Mouse (Mus musculus): ENCODE results near the gene Ncbp3. TPM values are rescaled to one million over a fixed set of nuclear protein-coding genes. Genes with fewer than 3 reads are reported as not detected.

Gene Ncbp3
- polyA plus RNA-seq, 1 experiment from 2014 or later = 11.9 TPM

- Histone ChIP-seq H3K27me3 (ENCODE audit: control insufficient read depth, insufficient read depth, low read length) (no peaks in the 10 kb centered on the region), H3K36me3 (replicated peaks; ENCODE audit: control insufficient read depth, insufficient read depth, low read depth, low read length) (no peaks in the 10 kb centered on the region), H3K4me2 (ENCODE audit: low read depth, low read length) (no peak overlapping the region), H3K9me3 (replicated peaks; ENCODE audit: control insufficient read depth, low read length) (no peaks in the 10 kb centered on the region), H3K9ac (replicated peaks; ENCODE audit: low read length) (no peak overlapping the region), H3K27ac (replicated peaks; ENCODE audit: low read depth, low read length) (no peak overlapping the region), H3K4me1 (ENCODE audit: control insufficient read depth, insufficient read depth, low read length) (no peaks in the 10 kb centered on the region), H3K4me3 (ENCODE audit: low read depth, low read length) (no peak overlapping the region)
- DNase-seq (ENCODE audit: low spot score) (no peak), ATAC-seq (replicated peaks; ENCODE audit: insufficient number of reproducible peaks, low FRiP score, low TSS enrichment, low read depth) (no peak)
- WGBS = 68% methylated on average over 6 of the region's 6 CpGs
Observed at GRCm38 (mm10) chr11:73036889-73037288, 10.7 kb upstream of the Ncbp3 start.

- no peak for ATAC-seq (replicated peaks; ENCODE audit: insufficient number of reproducible peaks, low FRiP score, low TSS enrichment, low read depth)
- Histone ChIP-seq H3K27me3 (ENCODE audit: control insufficient read depth, insufficient read depth, low read length) (no peaks in the 10 kb centered on the region), H3K27ac (replicated peaks; ENCODE audit: low read depth, low read length) (no peak overlapping the region), H3K9ac (replicated peaks; ENCODE audit: low read length) (no peak overlapping the region), H3K36me3 (replicated peaks; ENCODE audit: control insufficient read depth, insufficient read depth, low read depth, low read length) (no peaks in the 10 kb centered on the region), H3K4me2 (ENCODE audit: low read depth, low read length) (no peak overlapping the region), H3K4me1 (ENCODE audit: control insufficient read depth, insufficient read depth, low read length) (no peaks in the 10 kb centered on the region), H3K9me3 (replicated peaks; ENCODE audit: control insufficient read depth, low read length) (no peaks in the 10 kb centered on the region), H3K4me3 (ENCODE audit: low read depth, low read length) (no peak overlapping the region)
- no peak for DNase-seq (ENCODE audit: low spot score)
- 88% methylated on average over 3 of the region's 3 CpGs for WGBS
Observed at GRCm38 (mm10) chr11:73037691-73038090, 9.9 kb upstream of the Ncbp3 start.

- Histone ChIP-seq H3K4me2 (ENCODE audit: low read depth, low read length) (no peak overlapping the region), H3K27me3 (ENCODE audit: control insufficient read depth, insufficient read depth, low read length) (no peaks in the 10 kb centered on the region), H3K4me3 (ENCODE audit: low read depth, low read length) (no peak overlapping the region), H3K9ac (replicated peaks; ENCODE audit: low read length) (no peak overlapping the region), H3K9me3 (replicated peaks; ENCODE audit: control insufficient read depth, low read length) (no peaks in the 10 kb centered on the region), H3K27ac (replicated peaks; ENCODE audit: low read depth, low read length) (no peak overlapping the region), H3K4me1 (ENCODE audit: control insufficient read depth, insufficient read depth, low read length) (no peaks in the 10 kb centered on the region), H3K36me3 (replicated peaks; ENCODE audit: control insufficient read depth, insufficient read depth, low read depth, low read length) (no peaks in the 10 kb centered on the region)
- DNase-seq (ENCODE audit: low spot score) (peak; percentile 86), ATAC-seq (replicated peaks; ENCODE audit: insufficient number of reproducible peaks, low FRiP score, low TSS enrichment, low read depth) (no peak)
- 52% methylated on average over 9 of the region's 9 CpGs for WGBS
Observed at GRCm38 (mm10) chr11:73039102-73039799, 8.3 kb upstream of the Ncbp3 start.

- no peaks in the 10 kb centered on the region for H3K36me3 ChIP-seq (replicated peaks; ENCODE audit: control insufficient read depth, insufficient read depth, low read depth, low read length)
- DNase-seq (ENCODE audit: low spot score) (no peak), ATAC-seq (replicated peaks; ENCODE audit: insufficient number of reproducible peaks, low FRiP score, low TSS enrichment, low read depth) (no peak)
- H3K9ac ChIP-seq (replicated peaks; ENCODE audit: low read length) = no peak overlapping the region
- 54% methylated on average over 6 of the region's 6 CpGs for WGBS
- H3K27ac ChIP-seq (replicated peaks; ENCODE audit: low read depth, low read length) = no peak overlapping the region
- no peaks in the 10 kb centered on the region for H3K9me3 ChIP-seq (replicated peaks; ENCODE audit: control insufficient read depth, low read length)
- H3K27me3 ChIP-seq (ENCODE audit: control insufficient read depth, insufficient read depth, low read length) = no peaks in the 10 kb centered on the region
- H3K4me3 ChIP-seq (ENCODE audit: low read depth, low read length) = no peak overlapping the region
- H3K4me1 ChIP-seq (ENCODE audit: control insufficient read depth, insufficient read depth, low read length) = no peaks in the 10 kb centered on the region
- no peak overlapping the region for H3K4me2 ChIP-seq (ENCODE audit: low read depth, low read length)
Observed at GRCm38 (mm10) chr11:73044229-73044755, 3.3 kb upstream of the Ncbp3 start.

- Histone ChIP-seq H3K9me3 (replicated peaks; ENCODE audit: control insufficient read depth, low read length) (no peaks in the 10 kb centered on the region), H3K36me3 (replicated peaks; ENCODE audit: control insufficient read depth, insufficient read depth, low read depth, low read length) (no peaks in the 10 kb centered on the region), H3K4me2 (ENCODE audit: low read depth, low read length) (no peak overlapping the region), H3K4me1 (ENCODE audit: control insufficient read depth, insufficient read depth, low read length) (no peaks in the 10 kb centered on the region), H3K27ac (replicated peaks; ENCODE audit: low read depth, low read length) (no peak overlapping the region), H3K27me3 (ENCODE audit: control insufficient read depth, insufficient read depth, low read length) (no peaks in the 10 kb centered on the region), H3K9ac (replicated peaks; ENCODE audit: low read length) (no peak overlapping the region), H3K4me3 (ENCODE audit: low read depth, low read length) (no peak overlapping the region)
- WGBS = 76% methylated on average over 4 of the region's 4 CpGs
- DNase-seq (ENCODE audit: low spot score) (no peak), ATAC-seq (replicated peaks; ENCODE audit: insufficient number of reproducible peaks, low FRiP score, low TSS enrichment, low read depth) (no peak)
Observed at GRCm38 (mm10) chr11:73044789-73045188, 2.8 kb upstream of the Ncbp3 start.

GRCm38 (mm10) chr11:73048030-73048876 is 670 bp downstream of the Ncbp3 start:
- Histone ChIP-seq H3K4me1 (ENCODE audit: control insufficient read depth, insufficient read depth, low read length) (no peaks in the 10 kb centered on the region), H3K36me3 (replicated peaks; ENCODE audit: control insufficient read depth, insufficient read depth, low read depth, low read length) (no peaks in the 10 kb centered on the region), H3K9me3 (replicated peaks; ENCODE audit: control insufficient read depth, low read length) (no peaks in the 10 kb centered on the region), H3K27me3 (ENCODE audit: control insufficient read depth, insufficient read depth, low read length) (no peaks in the 10 kb centered on the region), H3K27ac (replicated peaks; ENCODE audit: low read depth, low read length) (peak overlapping the region; percentile 72), H3K9ac (replicated peaks; ENCODE audit: low read length) (peak overlapping the region; percentile 94), H3K4me3 (ENCODE audit: low read depth, low read length) (peak overlapping the region; percentile 88), H3K4me2 (ENCODE audit: low read depth, low read length) (peak overlapping the region; percentile 58)
- WGBS = 1% methylated on average over 55 of the region's 55 CpGs
- DNase-seq (ENCODE audit: low spot score) (peak; percentile 43), ATAC-seq (replicated peaks; ENCODE audit: insufficient number of reproducible peaks, low FRiP score, low TSS enrichment, low read depth) (peak; percentile 45)

- H3K4me3 ChIP-seq (ENCODE audit: low read depth, low read length) = peak overlapping the region; percentile 5; the same call in 1 of the 2 replicates
- 3% methylated on average over 4 of the region's 4 CpGs for WGBS
- no peaks in the 10 kb centered on the region for H3K4me1 ChIP-seq (ENCODE audit: control insufficient read depth, insufficient read depth, low read length)
- ATAC-seq (replicated peaks; ENCODE audit: insufficient number of reproducible peaks, low FRiP score, low TSS enrichment, low read depth) (no peak), DNase-seq (ENCODE audit: low spot score) (peak; percentile 93)
- H3K27ac ChIP-seq (replicated peaks; ENCODE audit: low read depth, low read length) = no peak overlapping the region
- 0 out of 2 replicates have a peak overlapping the region, but pooled peaks have one; percentile 58 for H3K4me2 ChIP-seq (ENCODE audit: low read depth, low read length)
- H3K9me3 ChIP-seq (replicated peaks; ENCODE audit: control insufficient read depth, low read length) = no peaks in the 10 kb centered on the region
- no peaks in the 10 kb centered on the region for H3K36me3 ChIP-seq (replicated peaks; ENCODE audit: control insufficient read depth, insufficient read depth, low read depth, low read length)
- H3K9ac ChIP-seq (replicated peaks; ENCODE audit: low read length) = no peak overlapping the region
- no peaks in the 10 kb centered on the region for H3K27me3 ChIP-seq (ENCODE audit: control insufficient read depth, insufficient read depth, low read length)
Observed at GRCm38 (mm10) chr11:73049335-73049734, 1.8 kb downstream of the Ncbp3 start.

- ATAC-seq (replicated peaks; ENCODE audit: insufficient number of reproducible peaks, low FRiP score, low TSS enrichment, low read depth) (no peak), DNase-seq (ENCODE audit: low spot score) (no peak)
- H3K9ac ChIP-seq (replicated peaks; ENCODE audit: low read length) = no peak overlapping the region
- H3K36me3 ChIP-seq (replicated peaks; ENCODE audit: control insufficient read depth, insufficient read depth, low read depth, low read length) = no peaks in the 10 kb centered on the region; the same call in 1 of the 2 replicates
- H3K27me3 ChIP-seq (ENCODE audit: control insufficient read depth, insufficient read depth, low read length) = no peaks in the 10 kb centered on the region
- WGBS = 84% methylated on average over 1 of the region's 1 CpGs
- H3K4me3 ChIP-seq (ENCODE audit: low read depth, low read length) = no peak overlapping the region
- no peaks in the 10 kb centered on the region for H3K9me3 ChIP-seq (replicated peaks; ENCODE audit: control insufficient read depth, low read length)
- no peak overlapping the region for H3K4me2 ChIP-seq (ENCODE audit: low read depth, low read length)
- H3K4me1 ChIP-seq (ENCODE audit: control insufficient read depth, insufficient read depth, low read length) = no peaks in the 10 kb centered on the region
- no peak overlapping the region for H3K27ac ChIP-seq (replicated peaks; ENCODE audit: low read depth, low read length)
Observed at GRCm38 (mm10) chr11:73052795-73053194, 5.2 kb downstream of the Ncbp3 start.
